Mouse (Mus musculus): ENCODE measurements at regions not wholly inside any gene's neighbourhood (a gene's known extent, or its start where the extent isn't known, plus 50 kb on each side); places are given as distances from the start of the nearest gene placed in this dataset.
A peak's percentile ranks its signal among the peaks of the same experiment; 100 is the strongest.

DNA sequence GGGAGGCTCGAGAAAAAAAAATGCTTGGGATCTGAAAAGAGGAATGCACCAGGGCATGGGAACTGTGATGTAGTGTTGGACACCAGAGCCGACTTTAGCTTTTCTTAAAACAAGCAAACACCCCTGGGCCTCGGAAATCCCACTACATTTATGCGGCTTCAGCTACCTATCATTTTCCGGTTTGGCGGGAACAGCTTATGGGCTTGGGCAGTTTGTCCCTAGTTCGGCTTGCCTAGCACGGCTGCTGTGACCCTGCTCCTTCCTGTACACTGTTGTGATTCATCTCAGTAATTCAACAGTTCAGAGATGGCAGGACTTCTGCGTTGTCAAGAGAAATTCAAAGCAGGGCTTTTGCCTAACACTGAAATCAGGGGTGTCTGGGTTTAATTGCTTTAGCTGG is 561.5 kb upstream of the Zeb2 start:
- ATAC-seq (ENCODE audit: insufficient read depth, low FRiP score, low TSS enrichment): no peak
- H3K27me3 ChIP-seq (ENCODE audit: control insufficient read depth, insufficient read depth, low read length): no peaks in the 10 kb centered on the region
- no peak overlapping the region for H3K27ac ChIP-seq (ENCODE audit: low read depth, low read length)
- no peak overlapping the region for H3K9ac ChIP-seq (ENCODE audit: low read length)
- WGBS: 72% methylated on average over 9 of the region's 9 CpGs
- DNase-seq (ENCODE audit: low spot score): no peak
- H3K36me3 ChIP-seq (ENCODE audit: control insufficient read depth, insufficient read depth, low read length): no peaks in the 10 kb centered on the region
- no peaks in the 10 kb centered on the region for H3K9me3 ChIP-seq (ENCODE audit: control insufficient read depth, low read length)
- no peak overlapping the region for H3K4me3 ChIP-seq (ENCODE audit: low read depth, low read length)
- no peaks in the 10 kb centered on the region for H3K4me1 ChIP-seq (ENCODE audit: control insufficient read depth, insufficient read depth, low read length)
- no peak overlapping the region for H3K4me2 ChIP-seq (ENCODE audit: low read depth)

DNA sequence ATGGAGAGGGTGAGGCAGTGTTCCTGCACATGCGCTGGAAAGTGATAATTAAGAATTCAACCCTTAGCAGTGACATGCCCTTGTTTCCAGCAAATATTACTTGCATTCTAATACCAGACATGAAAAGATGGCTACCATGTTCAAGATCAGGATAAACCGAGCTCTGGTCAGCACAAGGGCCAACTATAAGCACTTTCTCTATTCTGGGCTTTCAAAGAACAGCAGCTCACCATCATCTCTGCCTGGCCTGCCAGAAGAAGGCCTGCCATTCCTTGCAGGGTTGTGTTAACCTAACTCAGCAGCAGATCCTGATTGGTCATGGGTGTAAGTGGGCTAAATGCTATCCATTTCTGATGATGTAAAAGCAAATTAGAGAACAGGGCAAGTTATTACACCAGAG is 558.6 kb upstream of the Zeb2 start:
- WGBS: 96% methylated on average over 2 of the region's 2 CpGs
- Histone ChIP-seq H3K27me3 (ENCODE audit: control insufficient read depth, insufficient read depth, low read length) (no peaks in the 10 kb centered on the region), H3K9me3 (ENCODE audit: control insufficient read depth, low read length) (no peaks in the 10 kb centered on the region), H3K27ac (ENCODE audit: low read depth, low read length) (no peak overlapping the region), H3K4me2 (ENCODE audit: low read depth) (no peak overlapping the region), H3K9ac (ENCODE audit: low read length) (no peak overlapping the region), H3K36me3 (ENCODE audit: control insufficient read depth, insufficient read depth, low read length) (no peaks in the 10 kb centered on the region), H3K4me1 (ENCODE audit: control insufficient read depth, insufficient read depth, low read length) (no peaks in the 10 kb centered on the region), H3K4me3 (ENCODE audit: low read depth, low read length) (no peak overlapping the region)
- ATAC-seq (ENCODE audit: insufficient read depth, low FRiP score, low TSS enrichment): no peak
- no peak for DNase-seq (ENCODE audit: low spot score)

DNA sequence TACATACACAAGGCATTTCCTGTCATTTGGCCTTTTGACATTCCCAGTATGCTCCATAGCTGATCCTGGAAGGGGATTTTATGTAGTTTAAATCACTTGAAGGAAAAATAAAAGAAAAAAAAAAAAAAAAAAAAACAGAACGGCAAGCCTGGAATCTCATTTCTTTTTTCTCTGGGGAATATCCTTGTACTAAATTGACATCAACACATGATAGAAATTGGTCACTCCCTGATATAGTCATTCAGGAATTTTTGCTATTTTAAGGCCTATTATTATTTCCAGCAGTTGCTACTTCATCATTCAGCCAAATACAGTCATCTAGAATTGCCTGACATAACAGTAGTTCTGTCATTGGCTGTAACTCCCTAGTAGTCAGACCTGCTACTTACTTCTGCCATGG is 538.8 kb upstream of the Zeb2 start:
- no peak for DNase-seq (ENCODE audit: low spot score)
- no peak for ATAC-seq (ENCODE audit: insufficient read depth, low FRiP score, low TSS enrichment)

DNA sequence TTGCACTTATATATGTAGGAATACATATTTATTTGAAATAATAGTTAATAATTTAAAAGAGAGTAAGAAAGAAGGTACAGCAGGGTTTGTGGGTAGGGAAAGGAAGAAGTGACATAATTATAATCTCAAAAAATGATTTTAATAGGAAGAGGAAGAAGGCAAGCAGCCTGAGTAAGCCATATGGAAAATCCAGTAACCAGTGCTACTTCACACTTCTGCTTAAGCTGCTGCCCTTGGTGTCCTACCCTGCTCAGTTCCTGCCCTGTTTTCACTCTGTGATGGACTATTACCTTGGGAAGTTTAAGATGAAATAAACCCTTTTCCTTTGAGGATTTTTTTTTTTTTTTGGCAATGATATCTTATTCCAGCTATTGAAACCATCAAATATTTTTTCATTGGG is 537.5 kb upstream of the Zeb2 start:
- no peak overlapping the region for H3K4me2 ChIP-seq (ENCODE audit: low read depth)
- 0 out of 2 replicates have a peak, but pooled peaks cover 2% of the 10 kb centered on the region for H3K4me1 ChIP-seq (ENCODE audit: control insufficient read depth, insufficient read depth, low read length)
- H3K4me3 ChIP-seq (ENCODE audit: low read depth, low read length): no peak overlapping the region
- ATAC-seq (ENCODE audit: insufficient read depth, low FRiP score, low TSS enrichment) (no peak), DNase-seq (ENCODE audit: low spot score) (no peak)
- H3K9me3 ChIP-seq (ENCODE audit: control insufficient read depth, low read length): no peaks in the 10 kb centered on the region
- H3K27me3 ChIP-seq (ENCODE audit: control insufficient read depth, insufficient read depth, low read length): no peaks in the 10 kb centered on the region
- H3K27ac ChIP-seq (ENCODE audit: low read depth, low read length): no peak overlapping the region
- H3K9ac ChIP-seq (ENCODE audit: low read length): no peak overlapping the region
- no peaks in the 10 kb centered on the region for H3K36me3 ChIP-seq (ENCODE audit: control insufficient read depth, insufficient read depth, low read length)

More for the DNA sequence above, 538.8 kb upstream of the Zeb2 start:
- no peaks in the 10 kb centered on the region for H3K36me3 ChIP-seq (ENCODE audit: control insufficient read depth, insufficient read depth, low read length)
- no peak overlapping the region for H3K4me2 ChIP-seq (ENCODE audit: low read depth)
- no peak overlapping the region for H3K9ac ChIP-seq (ENCODE audit: low read length)
- no peak overlapping the region for H3K27ac ChIP-seq (ENCODE audit: low read depth, low read length)
- H3K4me3 ChIP-seq (ENCODE audit: low read depth, low read length): no peak overlapping the region
- WGBS: 64% methylated on average over 1 of the region's 1 CpGs
- no peaks in the 10 kb centered on the region for H3K27me3 ChIP-seq (ENCODE audit: control insufficient read depth, insufficient read depth, low read length)
- H3K4me1 ChIP-seq (ENCODE audit: control insufficient read depth, insufficient read depth, low read length): no peaks in the 10 kb centered on the region
- no peaks in the 10 kb centered on the region for H3K9me3 ChIP-seq (ENCODE audit: control insufficient read depth, low read length)

DNA sequence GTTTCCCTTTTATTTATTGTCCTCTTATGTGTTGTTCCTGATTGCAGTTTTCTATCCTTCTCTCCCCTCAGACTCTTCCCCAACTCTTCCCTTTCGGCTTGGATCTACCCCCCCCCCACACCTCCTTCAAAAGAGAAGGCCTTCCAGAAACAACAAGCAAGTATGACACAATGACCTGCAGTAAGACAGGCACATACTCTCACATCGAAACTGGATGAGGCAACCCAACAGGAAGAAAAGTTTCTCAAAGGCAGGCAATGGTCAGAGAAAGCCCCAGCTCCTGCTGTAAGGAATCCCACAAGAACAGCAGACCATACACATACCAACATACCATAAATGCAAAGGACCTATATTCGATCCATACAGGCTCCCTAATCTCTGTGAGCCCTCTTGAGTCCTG is 535.8 kb upstream of the Zeb2 start:
- no peak for ATAC-seq (ENCODE audit: insufficient read depth, low FRiP score, low TSS enrichment)
- Histone ChIP-seq H3K9me3 (ENCODE audit: control insufficient read depth, low read length) (no peaks in the 10 kb centered on the region), H3K4me3 (ENCODE audit: low read depth, low read length) (no peak overlapping the region), H3K4me2 (ENCODE audit: low read depth) (no peak overlapping the region), H3K36me3 (ENCODE audit: control insufficient read depth, insufficient read depth, low read length) (no peaks in the 10 kb centered on the region), H3K27ac (ENCODE audit: low read depth, low read length) (no peak overlapping the region), H3K9ac (ENCODE audit: low read length) (no peak overlapping the region), H3K4me1 (ENCODE audit: control insufficient read depth, insufficient read depth, low read length) (0 out of 2 replicates have a peak, but pooled peaks cover 2% of the 10 kb centered on the region), H3K27me3 (ENCODE audit: control insufficient read depth, insufficient read depth, low read length) (no peaks in the 10 kb centered on the region)
- 82% methylated on average over 3 of the region's 3 CpGs for WGBS
- DNase-seq (ENCODE audit: low spot score): no peak

DNA sequence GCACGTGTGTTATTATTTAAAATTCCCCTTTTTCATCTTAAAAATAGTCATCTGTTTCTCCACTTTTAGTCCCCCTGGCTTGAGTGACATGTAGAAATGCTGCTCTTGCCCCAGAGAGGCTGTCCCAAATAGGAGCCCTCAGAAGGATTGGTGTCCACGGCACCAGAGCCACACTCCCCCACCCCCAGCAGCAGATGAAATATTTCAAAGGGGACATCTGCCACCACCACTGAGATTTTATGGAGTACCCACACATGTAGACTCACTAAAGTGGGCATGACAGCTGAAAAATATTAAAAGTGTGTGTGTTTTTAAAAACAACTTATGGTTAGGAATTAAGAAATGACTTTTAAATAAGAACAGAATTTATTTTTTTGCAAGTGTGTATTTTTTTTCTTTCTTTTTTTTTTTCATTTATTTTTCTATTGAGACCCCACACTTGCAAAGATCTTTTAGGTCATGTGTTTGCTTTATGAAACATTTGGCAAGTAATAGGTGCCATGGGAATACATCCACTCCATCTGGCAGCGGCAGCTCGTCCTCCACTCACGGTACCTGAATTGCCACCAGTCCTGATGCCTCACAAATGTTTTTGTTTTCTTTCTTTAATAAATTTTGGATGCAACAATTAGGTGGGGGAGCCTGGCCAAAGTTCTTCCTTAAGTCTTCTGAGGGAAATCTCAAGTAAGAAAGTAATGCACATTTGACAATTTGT is 533.2 kb upstream of the Zeb2 start:
- H3K4me1 ChIP-seq (ENCODE audit: control insufficient read depth, insufficient read depth, low read length): 0 out of 2 replicates have a peak, but pooled peaks cover 2% of the 10 kb centered on the region
- no peaks in the 10 kb centered on the region for H3K9me3 ChIP-seq (ENCODE audit: control insufficient read depth, low read length)
- H3K27ac ChIP-seq (ENCODE audit: low read depth, low read length): no peak overlapping the region
- no peak overlapping the region for H3K4me2 ChIP-seq (ENCODE audit: low read depth)
- ATAC-seq (ENCODE audit: insufficient read depth, low FRiP score, low TSS enrichment) (no peak), DNase-seq (ENCODE audit: low spot score) (no peak)
- WGBS: 61% methylated on average over 5 of the region's 5 CpGs
- no peaks in the 10 kb centered on the region for H3K27me3 ChIP-seq (ENCODE audit: control insufficient read depth, insufficient read depth, low read length)
- no peak overlapping the region for H3K9ac ChIP-seq (ENCODE audit: low read length)
- H3K36me3 ChIP-seq (ENCODE audit: control insufficient read depth, insufficient read depth, low read length): no peaks in the 10 kb centered on the region
- no peak overlapping the region for H3K4me3 ChIP-seq (ENCODE audit: low read depth, low read length)

DNA sequence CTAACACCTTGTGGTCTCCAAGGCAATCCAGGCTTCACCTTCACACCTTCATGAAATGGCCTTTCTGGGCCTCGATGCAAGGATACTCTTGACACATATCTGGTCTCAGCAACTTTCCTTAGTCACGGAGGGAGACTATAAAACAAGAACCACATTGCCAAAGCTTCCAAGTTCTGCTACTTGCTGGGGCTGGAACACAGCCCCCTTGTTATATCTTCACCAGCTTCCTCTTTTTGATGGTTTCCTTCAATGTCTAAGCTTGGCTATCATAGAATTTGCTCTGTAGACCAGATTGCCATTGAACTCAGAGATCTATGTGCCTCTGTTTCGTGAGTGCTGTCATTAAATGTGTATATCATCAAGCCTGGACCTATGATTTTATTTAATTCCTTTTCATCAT is 530.7 kb upstream of the Zeb2 start:
- no peaks in the 10 kb centered on the region for H3K9me3 ChIP-seq (ENCODE audit: control insufficient read depth, low read length)
- H3K9ac ChIP-seq (ENCODE audit: low read length): no peak overlapping the region
- WGBS: 84% methylated on average over 3 of the region's 3 CpGs
- no peak overlapping the region for H3K4me2 ChIP-seq (ENCODE audit: low read depth)
- ATAC-seq (ENCODE audit: insufficient read depth, low FRiP score, low TSS enrichment) (no peak), DNase-seq (ENCODE audit: low spot score) (no peak)
- H3K27ac ChIP-seq (ENCODE audit: low read depth, low read length): no peak overlapping the region
- H3K4me3 ChIP-seq (ENCODE audit: low read depth, low read length): no peak overlapping the region
- H3K36me3 ChIP-seq (ENCODE audit: control insufficient read depth, insufficient read depth, low read length): no peaks in the 10 kb centered on the region
- no peaks in the 10 kb centered on the region for H3K27me3 ChIP-seq (ENCODE audit: control insufficient read depth, insufficient read depth, low read length)
- 0 out of 2 replicates have a peak, but pooled peaks cover 2% of the 10 kb centered on the region for H3K4me1 ChIP-seq (ENCODE audit: control insufficient read depth, insufficient read depth, low read length)

DNA sequence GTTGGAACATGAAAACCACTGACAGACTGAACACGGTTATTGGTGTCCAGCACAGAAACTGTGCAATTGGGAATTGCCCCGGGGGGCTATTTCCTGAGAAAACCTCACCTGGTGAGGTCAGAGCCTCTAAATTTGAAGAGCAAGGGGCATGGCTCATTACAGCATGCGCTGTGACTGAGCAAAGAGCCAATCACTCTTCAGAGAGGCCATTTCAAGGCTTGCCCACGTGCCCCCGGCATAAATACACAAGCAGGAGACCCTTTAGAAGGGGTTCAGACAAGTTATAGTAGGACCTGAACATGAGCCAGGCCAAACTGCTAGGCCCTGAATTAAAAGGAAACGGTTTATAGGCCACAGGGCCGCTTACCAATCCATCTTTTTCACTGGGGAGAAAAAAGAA is 512.9 kb upstream of the Zeb2 start:
- DNase-seq (ENCODE audit: low spot score) (peak; percentile 12), ATAC-seq (ENCODE audit: insufficient read depth, low FRiP score, low TSS enrichment) (no peak)
- Histone ChIP-seq H3K9ac (ENCODE audit: low read length) (no peak overlapping the region), H3K27ac (ENCODE audit: low read depth, low read length) (no peak overlapping the region), H3K4me1 (ENCODE audit: control insufficient read depth, insufficient read depth, low read length) (no peaks in the 10 kb centered on the region), H3K9me3 (ENCODE audit: control insufficient read depth, low read length) (no peaks in the 10 kb centered on the region), H3K27me3 (ENCODE audit: control insufficient read depth, insufficient read depth, low read length) (no peaks in the 10 kb centered on the region), H3K4me2 (ENCODE audit: low read depth) (no peak overlapping the region), H3K4me3 (ENCODE audit: low read depth, low read length) (no peak overlapping the region), H3K36me3 (ENCODE audit: control insufficient read depth, insufficient read depth, low read length) (no peaks in the 10 kb centered on the region)
- 71% methylated on average over 7 of the region's 7 CpGs for WGBS

DNA sequence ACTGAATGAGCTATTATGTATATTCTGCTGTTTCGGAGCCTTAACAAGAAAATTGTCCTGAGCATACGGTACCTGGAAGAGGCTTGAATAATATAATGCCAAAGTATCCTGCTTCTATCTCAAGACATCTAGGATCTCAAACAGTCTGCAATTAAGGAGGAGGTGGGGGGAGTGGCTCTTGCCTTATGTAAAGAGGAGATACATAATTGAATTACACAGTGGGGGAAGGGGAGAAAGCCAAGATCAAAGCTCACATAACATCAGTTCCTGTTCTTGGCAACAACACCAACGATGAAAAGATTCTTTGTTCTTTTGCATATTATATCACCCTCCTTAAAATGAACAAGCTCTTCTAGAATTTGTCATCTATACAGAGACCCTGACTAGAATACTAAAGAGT is 512.4 kb upstream of the Zeb2 start:
- H3K9ac ChIP-seq (ENCODE audit: low read length): no peak overlapping the region
- no peak overlapping the region for H3K4me3 ChIP-seq (ENCODE audit: low read depth, low read length)
- ATAC-seq (ENCODE audit: insufficient read depth, low FRiP score, low TSS enrichment): no peak
- H3K4me1 ChIP-seq (ENCODE audit: control insufficient read depth, insufficient read depth, low read length): no peaks in the 10 kb centered on the region
- no peak overlapping the region for H3K4me2 ChIP-seq (ENCODE audit: low read depth)
- DNase-seq (ENCODE audit: low spot score): no peak
- no peaks in the 10 kb centered on the region for H3K36me3 ChIP-seq (ENCODE audit: control insufficient read depth, insufficient read depth, low read length)
- H3K9me3 ChIP-seq (ENCODE audit: control insufficient read depth, low read length): no peaks in the 10 kb centered on the region
- H3K27me3 ChIP-seq (ENCODE audit: control insufficient read depth, insufficient read depth, low read length): no peaks in the 10 kb centered on the region
- H3K27ac ChIP-seq (ENCODE audit: low read depth, low read length): no peak overlapping the region
- 77% methylated on average over 3 of the region's 3 CpGs for WGBS
